Mouse (Mus musculus): ENCODE measurements around the gene Gnao1. TPM values are rescaled to one million over a fixed set of nuclear protein-coding genes. Genes with fewer than 3 reads are reported as not detected.

The Gnao1 gene
- polyA plus RNA-seq, 1 experiment: 476 TPM

DNA sequence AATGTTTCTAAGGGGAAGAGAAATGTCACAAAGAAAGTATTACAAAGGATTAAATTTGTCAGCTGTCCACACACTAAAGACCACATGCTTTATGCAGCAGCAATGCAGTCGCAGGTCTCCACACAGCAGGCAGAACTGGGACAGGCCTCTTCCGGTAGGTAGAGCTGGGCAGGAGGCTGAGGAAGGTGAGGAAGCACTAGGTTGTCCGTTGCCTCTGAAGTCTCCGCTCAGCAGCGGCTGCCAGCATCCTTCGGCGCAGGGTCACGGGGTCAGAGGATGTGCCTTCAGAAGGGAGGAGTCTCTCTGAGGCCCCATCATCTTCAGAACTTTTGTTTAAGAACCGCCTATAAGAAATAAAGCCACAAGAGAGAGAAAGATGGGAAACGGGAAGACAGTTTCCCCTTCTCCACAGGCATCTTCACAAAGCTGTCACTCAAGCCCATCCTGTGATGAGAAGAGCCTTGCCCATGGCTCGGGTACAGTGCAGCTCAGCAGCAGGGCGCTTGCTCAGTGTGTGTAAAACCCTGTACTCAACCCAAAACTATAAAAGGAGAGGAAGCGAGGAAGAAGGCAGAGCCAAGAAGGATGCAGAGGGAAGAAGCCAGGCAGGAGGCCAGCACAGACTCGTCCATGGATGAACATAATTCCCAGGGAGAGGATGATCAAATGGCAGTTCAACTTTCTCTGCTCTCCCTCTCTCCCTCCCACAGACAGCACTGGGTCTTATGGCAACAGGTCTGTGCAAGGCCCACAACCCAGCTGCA, 163.4 kb downstream of the Gnao1 start:
- no peak overlapping the region for H3K4me3 ChIP-seq (ENCODE audit: insufficient read depth, low read length)
- no peak overlapping the region for H3K27ac ChIP-seq (ENCODE audit: insufficient read depth, low read length)
- TF ChIP-seq CTCF (IDR thresholded peaks at IDR 0.05; ENCODE audit: extremely low read depth, insufficient read depth, low read length) (no peak), POLR2A (IDR thresholded peaks at IDR 0.05; ENCODE audit: extremely low read depth, insufficient read depth, low read length) (0 out of 2 replicates have a peak, but pooled peaks have one; percentile 11)
- H3K4me1 ChIP-seq (ENCODE audit: control insufficient read depth, insufficient read depth, low read length): peaks cover 2% of the 10 kb centered on the region; the same call in 1 of the 2 replicates

GRCm38 (mm10) chr8:93973831-93974375, 164.1 kb downstream of the Gnao1 start:
- TF ChIP-seq POLR2A (IDR thresholded peaks at IDR 0.05; ENCODE audit: extremely low read depth, insufficient read depth, low read length) (no peak), CTCF (IDR thresholded peaks at IDR 0.05; ENCODE audit: extremely low read depth, insufficient read depth, low read length) (no peak)
- Histone ChIP-seq H3K27ac (ENCODE audit: insufficient read depth, low read length) (no peak overlapping the region), H3K4me3 (ENCODE audit: insufficient read depth, low read length) (no peak overlapping the region), H3K4me1 (ENCODE audit: control insufficient read depth, insufficient read depth, low read length) (peaks cover 2% of the 10 kb centered on the region; the same call in 1 of the 2 replicates)

DNA sequence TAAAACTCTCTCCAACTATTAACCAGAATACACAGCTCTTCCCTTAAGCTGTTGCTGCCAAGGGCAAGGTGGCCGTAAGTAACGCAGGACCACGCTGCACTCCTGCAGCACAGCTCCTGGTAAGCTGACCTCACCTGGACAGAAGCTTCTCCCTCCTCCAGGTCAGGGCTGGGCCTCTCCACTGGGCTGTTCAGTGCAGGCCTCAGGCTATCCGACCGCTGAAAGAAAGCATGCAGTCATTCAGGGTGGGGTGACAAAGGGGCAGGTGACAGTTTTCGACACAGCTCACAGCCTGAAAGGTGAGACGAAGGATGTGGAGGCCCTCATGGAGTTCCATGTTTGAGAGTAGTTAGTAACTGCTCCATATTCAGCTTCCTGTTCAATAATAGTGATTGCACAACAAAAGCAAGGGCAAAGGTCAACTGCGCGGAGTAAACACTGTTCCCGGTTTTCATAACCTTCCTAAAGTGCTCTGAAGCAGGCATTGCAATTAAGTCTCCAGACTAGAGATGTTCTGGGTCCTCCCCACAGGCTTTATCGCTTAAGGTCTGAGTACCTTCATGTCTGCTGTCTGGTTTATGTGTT, 164.9 kb downstream of the Gnao1 start:
- H3K4me1 ChIP-seq (ENCODE audit: control insufficient read depth, insufficient read depth, low read length): peaks cover 2% of the 10 kb centered on the region; the same call in 1 of the 2 replicates
- no peak overlapping the region for H3K27ac ChIP-seq (ENCODE audit: insufficient read depth, low read length)
- no peak overlapping the region for H3K4me3 ChIP-seq (ENCODE audit: insufficient read depth, low read length)
- TF ChIP-seq CTCF (IDR thresholded peaks at IDR 0.05; ENCODE audit: extremely low read depth, insufficient read depth, low read length) (no peak), POLR2A (IDR thresholded peaks at IDR 0.05; ENCODE audit: extremely low read depth, insufficient read depth, low read length) (no peak)

DNA sequence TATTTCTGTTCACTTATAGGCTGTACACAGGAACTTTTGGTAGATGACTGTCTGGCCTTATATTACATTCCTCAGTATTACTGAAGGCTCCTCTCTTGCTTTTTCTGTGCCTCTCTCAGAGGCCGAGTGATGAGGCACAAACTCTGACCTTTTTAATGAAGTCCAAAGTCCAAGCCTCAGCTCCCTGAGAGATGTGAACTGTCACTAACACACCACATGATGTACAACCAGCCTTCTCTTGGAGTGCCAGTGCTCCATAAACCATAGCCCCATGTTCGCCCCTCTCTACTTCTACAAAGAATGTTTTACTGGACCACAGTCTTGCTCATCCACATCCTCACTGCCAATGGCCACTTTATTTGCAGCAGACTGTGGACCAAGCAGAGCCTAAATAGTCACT, 165.6 kb downstream of the Gnao1 start:
- Histone ChIP-seq H3K27ac (ENCODE audit: insufficient read depth, low read length) (no peak overlapping the region), H3K4me3 (ENCODE audit: insufficient read depth, low read length) (no peak overlapping the region), H3K4me1 (ENCODE audit: control insufficient read depth, insufficient read depth, low read length) (peaks cover 4% of the 10 kb centered on the region; the same call in 1 of the 2 replicates)
- TF ChIP-seq POLR2A (IDR thresholded peaks at IDR 0.05; ENCODE audit: extremely low read depth, insufficient read depth, low read length): no peak
- no peak for TF ChIP-seq CTCF (IDR thresholded peaks at IDR 0.05; ENCODE audit: extremely low read depth, insufficient read depth, low read length)

DNA sequence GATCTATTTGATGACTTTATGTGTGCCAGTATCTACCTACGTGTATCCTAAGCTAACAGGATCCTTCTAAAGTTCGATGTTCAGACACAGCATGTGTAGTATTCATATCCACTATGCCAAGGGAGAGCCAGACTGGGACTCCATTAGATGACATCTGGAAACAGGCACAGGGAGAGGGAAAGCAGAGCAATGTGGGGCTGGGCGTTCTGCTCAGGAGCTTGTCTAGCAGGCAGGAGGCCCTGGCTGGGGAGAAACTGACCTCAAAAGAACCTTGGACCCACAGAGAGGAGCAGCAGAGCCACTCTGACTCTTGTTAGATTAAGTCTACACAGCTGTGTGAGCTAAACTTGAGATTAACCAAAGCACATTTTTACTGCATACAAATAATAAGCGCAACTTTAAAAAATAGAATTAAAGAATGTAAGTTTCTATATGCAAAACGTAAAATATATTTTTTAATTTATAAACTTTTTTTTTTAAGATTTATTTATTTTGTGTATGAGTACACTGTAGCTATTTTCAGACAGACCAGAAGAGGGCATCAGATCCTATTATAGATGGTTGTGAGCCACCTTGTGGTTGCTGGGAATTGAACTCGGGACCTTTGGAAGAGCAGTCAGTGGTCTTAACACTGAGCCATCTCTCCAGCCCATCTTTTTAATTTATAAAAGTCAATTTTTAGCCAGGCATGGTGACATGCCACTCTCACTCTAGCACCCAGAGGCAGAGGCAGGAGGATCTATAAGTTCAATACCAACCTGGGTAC, 166.9 kb downstream of the Gnao1 start:
- Histone ChIP-seq H3K27ac (ENCODE audit: insufficient read depth, low read length) (no peak overlapping the region), H3K4me3 (ENCODE audit: insufficient read depth, low read length) (no peak overlapping the region), H3K4me1 (ENCODE audit: control insufficient read depth, insufficient read depth, low read length) (peaks cover 5% of the 10 kb centered on the region; the same call in 1 of the 2 replicates)
- no peak for TF ChIP-seq CTCF (IDR thresholded peaks at IDR 0.05; ENCODE audit: extremely low read depth, insufficient read depth, low read length)
- no peak for TF ChIP-seq POLR2A (IDR thresholded peaks at IDR 0.05; ENCODE audit: extremely low read depth, insufficient read depth, low read length)

DNA sequence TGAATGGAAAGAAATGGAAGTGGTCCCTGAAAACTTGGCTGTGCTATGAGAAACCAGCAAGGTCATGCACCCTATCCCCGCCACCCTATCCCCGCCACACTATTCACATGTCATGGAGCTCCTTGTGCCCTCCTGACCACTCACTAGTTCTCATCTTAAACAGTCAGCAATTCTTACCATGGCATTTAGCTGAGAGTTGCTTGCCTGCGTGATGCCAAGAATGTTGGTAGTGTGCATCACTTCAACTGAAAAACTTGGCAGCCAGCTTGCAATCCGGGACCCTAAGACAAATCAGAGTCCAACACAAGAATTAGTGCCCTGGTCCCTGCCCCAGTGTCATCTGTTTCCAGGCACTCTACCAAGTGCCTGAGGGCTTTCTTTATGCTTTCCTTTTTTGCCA, 170.4 kb downstream of the Gnao1 start:
- H3K27ac ChIP-seq (ENCODE audit: insufficient read depth, low read length): no peak overlapping the region

DNA sequence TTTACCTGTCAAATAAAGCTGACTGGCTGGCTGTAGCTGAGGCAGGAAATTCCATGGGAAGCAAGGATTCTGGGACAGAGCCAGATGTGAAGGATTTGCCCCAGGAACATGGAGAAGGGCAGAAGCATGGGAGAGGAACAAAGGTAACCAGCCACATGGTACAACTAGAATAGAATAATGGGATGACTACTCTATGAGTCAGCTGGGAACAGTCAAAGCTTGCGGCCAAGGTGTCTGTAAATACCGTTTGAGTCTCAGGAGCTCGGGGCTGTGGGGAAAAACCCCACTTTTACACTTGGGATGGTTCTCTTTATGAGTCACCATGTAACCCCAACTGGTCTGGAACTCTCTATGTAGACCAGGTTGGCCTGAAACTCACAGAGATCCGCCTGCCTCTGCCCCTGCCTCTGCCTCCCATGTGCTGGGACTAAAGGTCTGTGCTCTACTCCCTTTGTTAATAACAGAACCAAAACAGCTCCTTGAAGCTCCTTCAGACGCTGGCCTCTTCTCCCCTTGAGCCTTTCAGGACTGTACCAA, 172.0 kb downstream of the Gnao1 start:
- TF ChIP-seq POLR2A (IDR thresholded peaks at IDR 0.05; ENCODE audit: extremely low read depth, insufficient read depth, low read length): no peak
- Histone ChIP-seq H3K4me1 (ENCODE audit: control insufficient read depth, insufficient read depth, low read length) (0 out of 2 replicates have a peak, but pooled peaks cover 3% of the 10 kb centered on the region), H3K27ac (ENCODE audit: insufficient read depth, low read length) (no peak overlapping the region), H3K4me3 (ENCODE audit: insufficient read depth, low read length) (no peak overlapping the region)

More for the DNA sequence above, 170.4 kb downstream of the Gnao1 start:
- Histone ChIP-seq H3K4me1 (ENCODE audit: control insufficient read depth, insufficient read depth, low read length) (0 out of 2 replicates have a peak, but pooled peaks cover 3% of the 10 kb centered on the region), H3K4me3 (ENCODE audit: insufficient read depth, low read length) (no peak overlapping the region)
- TF ChIP-seq CTCF (IDR thresholded peaks at IDR 0.05; ENCODE audit: extremely low read depth, insufficient read depth, low read length): no peak
- no peak for TF ChIP-seq POLR2A (IDR thresholded peaks at IDR 0.05; ENCODE audit: extremely low read depth, insufficient read depth, low read length)

DNA sequence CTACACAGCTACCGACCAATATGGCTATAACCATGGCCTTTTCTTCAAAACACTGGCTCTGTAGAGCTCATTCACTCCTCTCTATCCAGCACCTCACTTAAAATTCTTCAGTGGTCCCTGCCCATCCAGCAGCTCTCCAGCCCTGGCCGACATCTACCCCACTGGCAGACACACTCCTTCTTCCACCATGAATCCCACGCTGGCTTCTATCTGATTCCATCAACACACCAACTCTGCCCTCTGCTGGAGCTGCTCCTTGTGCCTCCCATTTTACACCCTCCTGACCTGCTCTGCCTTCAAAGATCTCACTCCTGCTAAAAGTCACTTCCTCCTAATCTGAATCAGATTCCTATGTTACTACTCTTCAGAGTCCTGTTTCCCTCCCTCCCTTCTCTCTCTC, 174.1 kb downstream of the Gnao1 start:
- Histone ChIP-seq H3K4me3 (ENCODE audit: insufficient read depth, low read length) (no peak overlapping the region), H3K4me1 (ENCODE audit: control insufficient read depth, insufficient read depth, low read length) (0 out of 2 replicates have a peak, but pooled peaks cover 3% of the 10 kb centered on the region), H3K27ac (ENCODE audit: insufficient read depth, low read length) (no peak overlapping the region)
- TF ChIP-seq CTCF (IDR thresholded peaks at IDR 0.05; ENCODE audit: extremely low read depth, insufficient read depth, low read length): peak; percentile 48
- no peak for TF ChIP-seq POLR2A (IDR thresholded peaks at IDR 0.05; ENCODE audit: extremely low read depth, insufficient read depth, low read length)

DNA sequence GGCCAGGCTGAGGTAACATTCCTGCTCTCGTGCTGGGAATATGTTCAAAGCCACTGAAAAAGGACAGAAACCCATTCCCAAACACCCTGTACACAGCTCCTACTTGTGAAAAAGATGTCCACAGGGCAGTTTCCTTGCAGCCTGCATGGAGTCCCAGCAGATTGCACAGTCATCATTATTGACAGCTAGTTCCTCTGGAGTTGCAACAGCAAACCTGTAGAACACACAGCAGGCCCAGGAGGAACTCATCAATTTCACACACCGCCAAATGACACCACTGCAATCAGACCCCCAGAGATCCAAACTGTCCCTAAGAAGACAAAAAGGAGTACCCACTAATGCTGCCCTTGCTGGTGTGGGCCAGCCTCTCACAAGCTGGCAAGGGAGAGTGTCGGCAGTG, 175.0 kb downstream of the Gnao1 start:
- Histone ChIP-seq H3K4me1 (ENCODE audit: control insufficient read depth, insufficient read depth, low read length) (0 out of 2 replicates have a peak, but pooled peaks cover 3% of the 10 kb centered on the region), H3K4me3 (ENCODE audit: insufficient read depth, low read length) (no peak overlapping the region), H3K27ac (ENCODE audit: insufficient read depth, low read length) (no peak overlapping the region)
- TF ChIP-seq CTCF (IDR thresholded peaks at IDR 0.05; ENCODE audit: extremely low read depth, insufficient read depth, low read length) (no peak), POLR2A (IDR thresholded peaks at IDR 0.05; ENCODE audit: extremely low read depth, insufficient read depth, low read length) (no peak)

Measured in cortical plate, adult 2 months (tissue).